Mouse (Mus musculus): ENCODE data around the gene Hist2h3c1.
"Not testable (repeated sequence)": the region's sequence is repeated elsewhere in the genome, so short reads cannot be mapped to it uniquely, and the experiment has no call there.

Gene Hist2h3c1

DNA sequence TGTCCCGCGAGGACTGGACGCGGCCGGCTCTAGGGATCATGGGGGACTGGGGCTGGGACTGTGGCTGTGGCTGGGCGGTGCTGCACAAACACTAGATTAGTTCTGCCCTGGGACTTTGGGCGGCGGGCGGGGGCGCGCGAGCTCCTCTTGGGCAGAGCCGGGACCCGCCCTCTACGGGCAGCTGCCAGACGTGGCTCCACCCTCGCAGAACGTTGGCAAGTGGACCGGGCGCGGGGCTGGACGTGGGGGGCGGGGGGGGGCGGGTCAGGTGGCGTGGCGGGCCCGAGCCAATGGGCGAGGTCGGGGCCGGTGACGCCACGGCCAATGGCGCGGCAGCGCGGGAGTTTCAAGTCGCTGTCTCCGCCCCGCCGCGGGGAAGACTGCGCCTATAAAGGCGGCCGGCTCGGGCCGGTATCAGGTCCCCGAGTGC, at the start of gene Hist2h3c1:
Hist2h3c1 (plus strand) TSS at position 259 of the 430 bp plus-strand sequence.
- not testable (repeated sequence) for DNase-seq

GRCm38 (mm10) chr3:96197129-96197749, 49.2 kb upstream of the Hist2h3c1 start:
- peak; percentile 91 for DNase-seq

- no peak for DNase-seq
These were observed 48.3 kb upstream of the Hist2h3c1 start for GRCm38 (mm10) chr3:96198181-96198580.

- DNase-seq: not testable (repeated sequence)
These were observed 47.8 kb upstream of the Hist2h3c1 start for GRCm38 (mm10) chr3:96198601-96199251.

- DNase-seq: no peak
These were observed 46.8 kb upstream of the Hist2h3c1 start for GRCm38 (mm10) chr3:96199731-96200130.

GRCm38 (mm10) chr3:96207819-96208218, 38.7 kb upstream of the Hist2h3c1 start:
- DNase-seq: no peak

DNA sequence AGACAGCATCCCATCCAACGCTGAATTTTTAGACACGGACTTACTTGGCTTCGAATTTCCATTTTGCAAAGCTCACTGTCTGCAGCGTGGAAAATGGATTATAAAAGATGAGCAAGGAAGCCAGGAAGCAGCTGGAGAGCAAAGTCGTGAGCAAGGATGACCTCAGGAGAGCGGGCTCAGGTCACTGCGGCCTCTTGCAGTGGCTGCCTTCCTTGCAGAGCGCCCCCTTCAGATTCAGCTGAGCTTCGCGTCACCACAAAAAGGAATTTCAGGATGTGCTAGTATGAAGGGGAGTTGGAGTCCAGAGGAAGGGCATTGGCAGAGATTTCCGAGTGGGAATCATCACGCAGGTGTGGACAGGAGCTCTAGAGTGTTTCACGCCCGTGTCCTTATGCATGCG, 37.2 kb upstream of the Hist2h3c1 start:
- peak; percentile 36 for DNase-seq

DNA sequence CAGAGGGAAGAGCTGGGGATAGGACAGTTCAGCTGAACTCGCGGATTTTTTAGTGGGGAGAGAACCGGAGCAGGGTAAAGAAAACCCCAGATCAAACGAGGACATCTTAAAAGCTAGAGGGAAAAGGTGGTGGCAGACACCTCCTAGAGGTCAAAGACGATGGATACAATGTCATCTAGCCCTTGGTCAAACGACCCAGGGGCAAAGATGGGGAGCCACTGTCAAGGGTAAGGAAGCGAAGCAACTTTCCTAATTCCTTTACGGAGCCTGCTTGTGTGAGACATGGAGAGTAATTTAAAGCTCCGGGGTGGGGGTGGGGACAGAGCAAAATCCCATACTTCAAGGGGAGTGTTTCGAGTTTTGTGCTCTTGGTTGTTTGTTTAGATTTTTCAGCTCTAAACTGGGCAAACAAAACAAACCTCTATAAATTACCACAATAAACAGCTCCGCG, 27.3 kb upstream of the Hist2h3c1 start:
- peak; percentile 29 for DNase-seq

GRCm38 (mm10) chr3:96219661-96220130, 26.8 kb upstream of the Hist2h3c1 start, which contains the start of the genes Bola1 and Hist2h2ab:
Bola1 (minus strand) TSS chr3:96219709.
Hist2h2ab (plus strand) TSS chr3:96219865.
- DNase-seq: peak; percentile 78

DNA sequence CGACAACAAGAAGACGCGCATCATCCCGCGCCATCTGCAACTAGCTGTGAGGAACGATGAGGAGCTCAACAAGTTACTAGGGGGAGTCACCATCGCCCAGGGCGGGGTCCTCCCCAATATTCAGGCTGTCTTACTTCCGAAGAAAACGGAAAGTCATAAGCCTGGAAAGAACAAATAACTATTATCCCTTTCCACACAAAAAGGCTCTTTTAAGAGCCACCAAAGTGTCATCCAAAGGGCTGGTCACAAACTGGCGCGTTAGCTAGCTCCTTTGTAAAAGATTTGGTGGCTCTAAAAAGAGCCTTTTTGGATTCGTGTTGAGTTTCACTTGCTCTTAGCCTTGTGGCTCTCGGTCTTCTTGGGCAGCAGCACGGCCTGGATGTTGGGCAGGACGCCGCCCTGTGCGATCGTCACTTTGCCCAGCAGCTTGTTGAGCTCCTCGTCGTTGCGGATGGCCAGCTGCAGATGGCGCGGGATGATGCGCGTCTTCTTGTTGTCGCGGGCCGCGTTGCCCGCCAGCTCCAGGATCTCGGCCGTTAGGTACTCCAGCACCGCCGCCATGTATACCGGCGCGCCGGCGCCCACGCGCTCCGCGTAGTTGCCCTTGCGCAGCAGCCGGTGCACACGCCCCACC, 26.2 kb upstream of the Hist2h3c1 start:
- not testable (repeated sequence) for DNase-seq

DNA sequence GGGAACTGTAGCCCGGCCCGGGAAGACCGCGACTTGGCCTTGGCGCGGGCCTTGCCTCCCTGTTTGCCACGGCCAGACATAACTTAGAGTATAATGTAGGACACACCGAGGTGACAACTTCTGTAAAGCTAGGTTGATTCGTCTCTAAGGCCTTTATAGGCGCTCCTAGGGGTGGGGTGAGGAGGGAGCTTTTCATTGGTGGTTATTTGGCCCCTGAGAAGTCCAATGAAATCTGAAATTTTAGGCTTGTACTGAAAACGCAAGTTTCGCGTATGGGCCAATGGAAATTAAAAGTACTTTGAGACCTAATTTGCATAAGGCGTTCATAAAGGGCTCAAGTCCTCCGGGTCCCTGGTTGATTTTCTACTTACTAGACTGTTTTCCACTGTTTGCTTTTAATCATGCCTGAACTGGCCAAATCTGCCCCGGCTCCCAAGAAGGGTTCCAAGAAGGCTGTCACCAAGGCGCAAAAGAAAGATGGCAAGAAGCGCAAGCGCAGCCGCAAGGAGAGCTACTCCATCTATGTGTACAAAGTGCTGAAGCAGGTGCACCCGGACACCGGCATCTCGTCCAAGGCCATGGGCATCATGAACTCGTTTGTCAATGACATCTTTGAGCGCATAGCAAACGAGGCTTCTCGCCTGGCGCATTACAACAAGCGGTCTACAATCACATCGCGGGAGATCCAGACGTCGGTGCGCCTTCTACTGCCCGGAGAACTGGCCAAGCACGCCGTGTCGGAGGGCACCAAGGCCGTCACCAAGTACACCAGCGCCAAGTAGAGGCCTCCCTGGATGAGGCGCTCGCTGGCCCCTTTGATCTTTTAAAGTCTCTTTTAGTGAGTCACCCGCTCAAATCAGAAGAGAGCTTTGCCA, 25.5 kb upstream of the Hist2h3c1 start, which contains the start of the genes Hist2h2ac and Hist2h2be:
Hist2h2ac (minus strand) TSS at position 116 of the 875 bp plus-strand sequence.
Hist2h2be (plus strand) TSS at position 355 of the 875 bp plus-strand sequence.
- DNase-seq: peak; percentile 94

- DNase-seq: no peak
These were observed 24.8 kb upstream of the Hist2h3c1 start for GRCm38 (mm10) chr3:96221640-96222038.

- no peak for DNase-seq
These were observed 23.7 kb upstream of the Hist2h3c1 start for GRCm38 (mm10) chr3:96222774-96223173.

DNA sequence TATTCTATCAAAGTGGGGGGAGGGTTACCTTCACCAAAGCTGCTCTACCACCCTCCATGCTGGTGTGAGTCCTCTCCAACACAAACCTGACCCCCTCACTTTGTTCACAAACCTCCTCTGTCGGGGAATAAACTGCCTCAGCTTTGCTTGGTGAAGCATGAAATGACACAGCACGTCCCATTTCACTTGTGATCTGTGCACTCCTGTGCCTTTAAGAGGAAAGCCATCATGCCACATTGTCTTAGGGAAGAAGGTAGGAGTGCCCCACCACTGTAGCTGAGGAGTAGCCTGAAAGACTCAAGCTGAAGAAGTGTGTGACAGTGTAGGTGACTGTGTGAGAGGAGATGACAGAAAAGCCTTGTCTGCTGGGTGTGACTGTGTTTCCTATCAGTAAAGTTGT, 21.1 kb upstream of the Hist2h3c1 start:
- no peak for DNase-seq

- no peak for DNase-seq
These were observed 19.5 kb upstream of the Hist2h3c1 start for GRCm38 (mm10) chr3:96226695-96227648.

GRCm38 (mm10) chr3:96228828-96229227, 17.7 kb upstream of the Hist2h3c1 start:
- DNase-seq: no peak

DNA sequence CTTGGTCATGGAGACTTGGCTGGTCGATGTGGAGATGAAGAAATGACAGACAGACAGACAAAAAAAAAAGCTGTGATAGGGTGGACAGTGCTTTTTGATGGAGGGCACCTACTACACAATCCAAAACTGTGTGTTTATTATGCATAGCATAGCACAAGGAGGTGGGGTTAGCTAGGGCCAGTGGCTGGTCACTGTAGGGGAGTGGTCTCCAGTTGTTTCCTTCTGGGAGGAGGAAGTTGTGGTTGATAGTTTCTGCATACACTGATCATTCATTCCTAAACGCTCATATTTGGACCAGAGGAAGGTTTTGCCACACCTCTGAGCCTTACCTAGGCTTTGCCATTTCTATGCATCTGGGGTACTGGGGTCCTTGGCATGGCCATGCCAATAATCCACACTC, 16.1 kb upstream of the Hist2h3c1 start:
- DNase-seq: no peak

- DNase-seq: no peak
These were observed 15.4 kb upstream of the Hist2h3c1 start for GRCm38 (mm10) chr3:96230910-96231757.

- DNase-seq: peak; percentile 36
These were observed 14.7 kb upstream of the Hist2h3c1 start for GRCm38 (mm10) chr3:96231758-96232120.

- DNase-seq: no peak
These were observed 11.6 kb upstream of the Hist2h3c1 start for GRCm38 (mm10) chr3:96234914-96235313.

Data from lung, postnatal 10 days (tissue).